Mouse (Mus musculus): ENCODE results near the gene Fam161b. TPM values are rescaled to one million over a fixed set of nuclear protein-coding genes. Genes with fewer than 3 reads are reported as not detected.
A peak's percentile ranks its signal among the peaks of the same experiment; 100 is the strongest.

The Fam161b gene
- polyA plus RNA-seq, 1 experiment from 2014 or later, result 4.0 TPM

GRCm38 (mm10) chr12:84316006-84316405, 45.6 kb downstream of the Fam161b start:
- Histone ChIP-seq H3K36me3 (ENCODE audit: control insufficient read depth, insufficient read depth, low read length) (no peaks in the 10 kb centered on the region), H3K4me1 (ENCODE audit: control insufficient read depth, insufficient read depth, low read length) (peaks cover 3% of the 10 kb centered on the region; the same call in 1 of the 2 replicates), H3K9me3 (ENCODE audit: control insufficient read depth, low read length) (no peaks in the 10 kb centered on the region), H3K9ac (ENCODE audit: low read length) (peak overlapping the region; percentile 73), H3K27ac (replicated peaks; ENCODE audit: low read depth, low read length) (peak overlapping the region; percentile 82; the same call in 1 of the 2 replicates), H3K4me3 (ENCODE audit: low read depth, low read length) (peak overlapping the region; percentile 74), H3K27me3 (ENCODE audit: control insufficient read depth, insufficient read depth, low read length) (no peaks in the 10 kb centered on the region), H3K4me2 (ENCODE audit: low read depth, severe bottlenecking) (peak overlapping the region; percentile 64)
- ATAC-seq (ENCODE audit: insufficient number of reproducible peaks, low FRiP score, low TSS enrichment, low read depth) (no peak), DNase-seq (ENCODE audit: low spot score) (no peak)
- WGBS, result 48% methylated on average over 7 of the region's 7 CpGs

- no peak for DNase-seq (ENCODE audit: low spot score)
- Histone ChIP-seq H3K27ac (replicated peaks; ENCODE audit: low read depth, low read length) (no peak overlapping the region), H3K36me3 (ENCODE audit: control insufficient read depth, insufficient read depth, low read length) (no peaks in the 10 kb centered on the region), H3K4me2 (ENCODE audit: low read depth, severe bottlenecking) (no peak overlapping the region), H3K9me3 (ENCODE audit: control insufficient read depth, low read length) (no peaks in the 10 kb centered on the region), H3K9ac (ENCODE audit: low read length) (no peak overlapping the region), H3K4me1 (ENCODE audit: control insufficient read depth, insufficient read depth, low read length) (no peaks in the 10 kb centered on the region), H3K4me3 (ENCODE audit: low read depth, low read length) (no peak overlapping the region), H3K27me3 (ENCODE audit: control insufficient read depth, insufficient read depth, low read length) (no peaks in the 10 kb centered on the region)
- WGBS, result 79% methylated on average over 4 of the region's 5 CpGs
- no peak for ATAC-seq (ENCODE audit: insufficient number of reproducible peaks, low FRiP score, low TSS enrichment, low read depth)
Observed at GRCm38 (mm10) chr12:84311306-84311705, 50.3 kb downstream of the Fam161b start.

GRCm38 (mm10) chr12:84304554-84304953, 57.1 kb downstream of the Fam161b start:
- Histone ChIP-seq H3K4me3 (ENCODE audit: low read depth, low read length) (no peak overlapping the region), H3K27me3 (ENCODE audit: control insufficient read depth, insufficient read depth, low read length) (no peaks in the 10 kb centered on the region), H3K27ac (replicated peaks; ENCODE audit: low read depth, low read length) (no peak overlapping the region), H3K4me2 (ENCODE audit: low read depth, severe bottlenecking) (no peak overlapping the region), H3K4me1 (ENCODE audit: control insufficient read depth, insufficient read depth, low read length) (no peaks in the 10 kb centered on the region), H3K9me3 (ENCODE audit: control insufficient read depth, low read length) (no peaks in the 10 kb centered on the region), H3K36me3 (ENCODE audit: control insufficient read depth, insufficient read depth, low read length) (0 out of 2 replicates have a peak, but pooled peaks cover 2% of the 10 kb centered on the region), H3K9ac (ENCODE audit: low read length) (no peak overlapping the region)
- DNase-seq (ENCODE audit: low spot score) (no peak), ATAC-seq (ENCODE audit: insufficient number of reproducible peaks, low FRiP score, low TSS enrichment, low read depth) (no peak)
- WGBS, result 80% methylated on average over 1 of the region's 1 CpGs

GRCm38 (mm10) chr12:84304101-84304500, 57.5 kb downstream of the Fam161b start:
- no peaks in the 10 kb centered on the region for H3K4me1 ChIP-seq (ENCODE audit: control insufficient read depth, insufficient read depth, low read length)
- no peaks in the 10 kb centered on the region for H3K9me3 ChIP-seq (ENCODE audit: control insufficient read depth, low read length)
- DNase-seq (ENCODE audit: low spot score) (no peak), ATAC-seq (ENCODE audit: insufficient number of reproducible peaks, low FRiP score, low TSS enrichment, low read depth) (no peak)
- 0 out of 2 replicates have a peak, but pooled peaks cover 2% of the 10 kb centered on the region for H3K36me3 ChIP-seq (ENCODE audit: control insufficient read depth, insufficient read depth, low read length)
- H3K27me3 ChIP-seq (ENCODE audit: control insufficient read depth, insufficient read depth, low read length), result no peaks in the 10 kb centered on the region
- H3K4me3 ChIP-seq (ENCODE audit: low read depth, low read length), result no peak overlapping the region
- H3K4me2 ChIP-seq (ENCODE audit: low read depth, severe bottlenecking), result no peak overlapping the region
- no peak overlapping the region for H3K27ac ChIP-seq (replicated peaks; ENCODE audit: low read depth, low read length)
- 89% methylated on average over 5 of the region's 5 CpGs for WGBS
- no peak overlapping the region for H3K9ac ChIP-seq (ENCODE audit: low read length)

- H3K36me3 ChIP-seq (ENCODE audit: control insufficient read depth, insufficient read depth, low read length), result 0 out of 2 replicates have a peak, but pooled peaks cover 2% of the 10 kb centered on the region
- H3K4me2 ChIP-seq (ENCODE audit: low read depth, severe bottlenecking), result no peak overlapping the region
- no peak overlapping the region for H3K27ac ChIP-seq (replicated peaks; ENCODE audit: low read depth, low read length)
- DNase-seq (ENCODE audit: low spot score) (no peak), ATAC-seq (ENCODE audit: insufficient number of reproducible peaks, low FRiP score, low TSS enrichment, low read depth) (no peak)
- H3K4me3 ChIP-seq (ENCODE audit: low read depth, low read length), result no peak overlapping the region
- H3K9me3 ChIP-seq (ENCODE audit: control insufficient read depth, low read length), result no peaks in the 10 kb centered on the region
- WGBS, result 97% methylated on average over 2 of the region's 2 CpGs
- no peaks in the 10 kb centered on the region for H3K27me3 ChIP-seq (ENCODE audit: control insufficient read depth, insufficient read depth, low read length)
- H3K4me1 ChIP-seq (ENCODE audit: control insufficient read depth, insufficient read depth, low read length), result no peaks in the 10 kb centered on the region
- no peak overlapping the region for H3K9ac ChIP-seq (ENCODE audit: low read length)
Observed at GRCm38 (mm10) chr12:84299265-84299664, 62.4 kb downstream of the Fam161b start.

DNA sequence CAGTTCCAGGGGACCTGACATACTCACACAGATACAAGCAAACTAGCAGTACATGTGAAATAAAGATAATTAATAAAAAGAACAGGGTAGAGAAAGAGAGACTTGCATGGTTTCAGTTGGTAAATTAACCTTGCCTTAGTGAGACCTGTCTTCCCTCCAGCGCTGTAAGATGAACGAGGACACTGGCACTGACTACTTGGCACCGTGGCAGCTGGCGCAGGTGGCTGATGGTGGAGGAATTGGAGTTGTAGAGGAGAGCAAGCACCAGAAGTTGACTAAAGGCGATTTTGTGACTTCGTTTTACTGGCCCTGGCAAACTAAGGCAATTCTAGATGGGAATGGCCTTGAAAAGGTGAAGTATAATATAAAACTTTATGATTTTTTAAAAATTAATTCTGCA, 63.8 kb downstream of the Fam161b start:
- DNase-seq (ENCODE audit: low spot score) (no peak), ATAC-seq (ENCODE audit: insufficient number of reproducible peaks, low FRiP score, low TSS enrichment, low read depth) (no peak)
- H3K4me2 ChIP-seq (ENCODE audit: low read depth, severe bottlenecking), result no peak overlapping the region
- 93% methylated on average over 6 of the region's 6 CpGs for WGBS
- H3K36me3 ChIP-seq (ENCODE audit: control insufficient read depth, insufficient read depth, low read length), result peaks cover 6% of the 10 kb centered on the region; the same call in 1 of the 2 replicates
- H3K9me3 ChIP-seq (ENCODE audit: control insufficient read depth, low read length), result no peaks in the 10 kb centered on the region
- no peak overlapping the region for H3K27ac ChIP-seq (replicated peaks; ENCODE audit: low read depth, low read length)
- H3K9ac ChIP-seq (ENCODE audit: low read length), result no peak overlapping the region
- no peak overlapping the region for H3K4me3 ChIP-seq (ENCODE audit: low read depth, low read length)
- H3K27me3 ChIP-seq (ENCODE audit: control insufficient read depth, insufficient read depth, low read length), result no peaks in the 10 kb centered on the region
- no peaks in the 10 kb centered on the region for H3K4me1 ChIP-seq (ENCODE audit: control insufficient read depth, insufficient read depth, low read length)

Other genes starting within 250 kb of the Fam161b start
- gene Dnal1, start 247.5 kb downstream of the Fam161b start, polyA plus RNA-seq (2014; fragmentation: Nextera tagmentation; extraction: Ambion mirVana), result 6.1 TPM in 2 replicates
- gene Pnma1, start 213.3 kb downstream of the Fam161b start, polyA plus RNA-seq (2014; fragmentation: Nextera tagmentation; extraction: Ambion mirVana), result 0.70 and 0.99 TPM in 2 replicates
- 6.1 and 6.6 TPM in 2 replicates for gene Elmsan1, start 143.0 kb downstream of the Fam161b start, polyA plus RNA-seq (2014; fragmentation: Nextera tagmentation; extraction: Ambion mirVana)
- 11.5 and 14.0 TPM in 2 replicates for gene Ptgr2, start 76.6 kb downstream of the Fam161b start, polyA plus RNA-seq (2014; fragmentation: Nextera tagmentation; extraction: Ambion mirVana)
- gene Zfp410, start 45.0 kb downstream of the Fam161b start, polyA plus RNA-seq (2014; fragmentation: Nextera tagmentation; extraction: Ambion mirVana), result 111 and 125 TPM in 2 replicates
- 40.5 and 46.0 TPM in 2 replicates for gene Coq6, start 176 bp downstream of the Fam161b start, polyA plus RNA-seq (2014; fragmentation: Nextera tagmentation; extraction: Ambion mirVana)
- 8.6 and 9.7 TPM in 2 replicates for gene Entpd5, start 47.2 kb upstream of the Fam161b start, polyA plus RNA-seq (2014; fragmentation: Nextera tagmentation; extraction: Ambion mirVana)
- gene Bbof1, start 47.2 kb upstream of the Fam161b start, polyA plus RNA-seq (2014; fragmentation: Nextera tagmentation; extraction: Ambion mirVana), result 0.48 and 0.61 TPM in 2 replicates
- gene Rnf113a2, start 55.4 kb upstream of the Fam161b start, polyA plus RNA-seq (2014; fragmentation: Nextera tagmentation; extraction: Ambion mirVana), result 27.9 and 30.7 TPM in 2 replicates
- gene Aldh6a1, start 89.2 kb upstream of the Fam161b start, polyA plus RNA-seq (2014; fragmentation: Nextera tagmentation; extraction: Ambion mirVana), result 23.6 and 24.0 TPM in 2 replicates
- gene Lin52, start 89.6 kb upstream of the Fam161b start, polyA plus RNA-seq (2014; fragmentation: Nextera tagmentation; extraction: Ambion mirVana), result 30.6 and 35.6 TPM in 2 replicates
- 0.33 and 0.48 TPM in 2 replicates for gene Vsx2, start 207.9 kb upstream of the Fam161b start, polyA plus RNA-seq (2014; fragmentation: Nextera tagmentation; extraction: Ambion mirVana)

Measured in limb, embryonic 11.5 days (tissue).